Mouse (Mus musculus) leukemia stem cell, adult 10-12 weeks (primary cell): Measurements from ENCODE around the gene Defb35. TPM values are rescaled to one million over a fixed set of nuclear protein-coding genes. Genes with fewer than 3 reads are reported as not detected.

Experiments used
- polyA plus RNA-seq: library from polyadenylated mRNA; stranded (reverse); fragments of >175 nt; gene quantifications from 2 replicates; pipeline ENCODE4 v1.2.3, GENCODE M21; 2012; ENCODE audit warnings: low replicate concordance

Defb35 gene
- not detected in 2 replicates for polyA plus RNA-seq

GRCm38 (mm10) chr8:21938052-21938451 lies at the start of gene Defb35:
TSS of gene Defb35 (plus strand) at chr8:21938352.

DNA sequence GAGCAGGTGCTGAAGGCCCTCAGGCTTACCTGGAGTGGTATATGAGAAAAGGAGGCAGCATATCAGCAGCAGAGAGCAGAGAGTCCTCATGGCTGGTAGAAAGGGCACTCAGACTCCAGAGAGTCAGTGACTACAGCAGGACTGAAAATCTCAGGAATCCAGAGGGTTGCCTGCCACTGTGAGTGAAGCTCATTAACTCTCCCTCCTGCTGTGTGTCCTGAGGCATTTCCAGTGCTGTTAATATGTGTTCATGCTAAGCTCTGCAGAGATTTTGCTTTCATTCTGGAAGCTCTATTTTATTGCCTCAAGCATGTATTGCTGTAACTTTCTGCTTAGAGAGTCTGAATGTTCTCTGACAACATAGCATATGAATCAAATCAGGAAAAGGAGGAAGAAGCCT lies 31.9 kb upstream of the Defb35 start, which contains the start of gene Defb11:
Defb11 (minus strand) TSS at position 123 of the 400 bp plus-strand sequence.

DNA sequence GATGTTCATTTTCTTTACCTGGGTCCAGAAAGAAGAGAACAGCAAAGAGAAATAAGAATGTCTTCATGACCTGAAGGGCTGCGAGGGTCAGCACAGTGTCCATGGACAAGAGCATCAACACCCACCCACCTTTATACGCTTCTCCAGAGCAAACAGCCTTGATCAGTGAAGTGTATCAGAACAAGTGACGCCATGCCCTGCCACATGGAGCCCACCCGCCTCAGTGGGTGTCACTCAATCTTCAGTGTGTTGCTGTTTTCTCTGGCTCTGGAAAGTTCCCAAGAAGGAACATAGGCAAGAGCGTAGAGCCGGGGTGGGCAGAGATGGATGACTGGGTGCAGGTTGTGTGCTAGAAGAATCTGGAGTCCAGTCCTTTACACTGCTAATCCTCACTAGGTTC lies 5.5 kb upstream of the Defb35 start, which contains the start of gene Defb15:
Defb15 (minus strand) TSS at position 101 of the 400 bp plus-strand sequence.

GRCm38 (mm10) chr8:21946462-21946861 lies 8.3 kb downstream of the Defb35 start, which contains the start of gene Defb13:
TSS of gene Defb13 (plus strand) at chr8:21946762.

DNA sequence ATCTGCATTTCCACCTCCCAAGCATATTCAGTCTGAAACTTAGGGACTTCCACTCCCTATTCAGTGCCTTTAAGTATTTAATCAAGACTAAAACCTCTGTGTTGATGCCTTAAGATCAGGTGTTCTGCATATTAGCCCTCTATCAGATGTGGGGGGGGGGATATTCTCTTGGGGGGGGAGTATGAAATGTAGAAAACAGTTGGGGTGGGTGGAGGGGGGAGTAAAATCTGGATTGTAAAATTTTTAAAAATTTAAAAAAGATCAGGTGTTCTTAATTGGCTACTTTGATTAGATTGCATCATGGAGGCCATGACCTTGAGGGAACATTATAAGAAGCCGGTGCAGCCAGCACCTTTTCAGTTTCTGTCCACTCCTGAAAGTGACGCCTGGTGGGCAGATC lies 20.3 kb downstream of the Defb35 start, which contains the start of gene Fam90a1a:
Fam90a1a (plus strand) TSS at position 301 of the 400 bp plus-strand sequence.

GRCm38 (mm10) chr8:21969475-21969874 lies 31.3 kb downstream of the Defb35 start, which contains the start of gene Ccdc70:
TSS of gene Ccdc70 (plus strand) at chr8:21969775.

Other genes with a start within 250 kb of the Defb35 start
- gene AY761184, start 234.7 kb upstream of the Defb35 start, polyA plus RNA-seq: not detected in 2 replicates
- not detected in 2 replicates for gene Defa24, start 203.9 kb upstream of the Defb35 start, polyA plus RNA-seq
- not detected in 2 replicates for gene Defb50, start 114.8 kb upstream of the Defb35 start, polyA plus RNA-seq
- not detected in 2 replicates for gene Defb2, start 98.4 kb upstream of the Defb35 start, polyA plus RNA-seq
- not detected in 2 replicates for gene Defb10, start 79.5 kb upstream of the Defb35 start, polyA plus RNA-seq
- not detected in 2 replicates for gene Defb9, start 52.9 kb upstream of the Defb35 start, polyA plus RNA-seq
- gene Defb11, start 31.9 kb upstream of the Defb35 start, polyA plus RNA-seq: not detected in 2 replicates
- not detected in 2 replicates for gene Defb15, start 5.6 kb upstream of the Defb35 start, polyA plus RNA-seq
- gene Defb13, start 8.4 kb downstream of the Defb35 start, polyA plus RNA-seq: not detected in 2 replicates
- gene Fam90a1a, start 20.4 kb downstream of the Defb35 start, polyA plus RNA-seq: not detected in 2 replicates
- not detected in 2 replicates for gene Ccdc70, start 31.4 kb downstream of the Defb35 start, polyA plus RNA-seq
- 27.6 and 40.3 TPM in 2 replicates for gene Atp7b, start 122.0 kb downstream of the Defb35 start, polyA plus RNA-seq
- gene Alg11, start 122.4 kb downstream of the Defb35 start, polyA plus RNA-seq: 0.28 and 1.3 TPM in 2 replicates
- gene Nek5, start 186.7 kb downstream of the Defb35 start, polyA plus RNA-seq: not detected in 2 replicates
- gene Nek3, start 228.1 kb downstream of the Defb35 start, polyA plus RNA-seq: 1.0 and 2.4 TPM in 2 replicates
- 6.8 and 7.4 TPM in 2 replicates for gene Ckap2, start 247.5 kb downstream of the Defb35 start, polyA plus RNA-seq